Mouse (Mus musculus) embryonic facial prominence, embryonic 10.5 days (tissue): ENCODE data around the gene Atp5g3. TPM values are rescaled to one million over a fixed set of nuclear protein-coding genes. Genes with fewer than 3 reads are reported as not detected.

Source experiments
- DNase-seq: peaks from one replicate; pipeline ENCODE4 v3.0.0-alpha.2; 2017; ENCODE audit warnings: low spot score
- H3K27ac ChIP-seq: fragments of 300-500 bp; sonication (generic); replicated peaks from 2 replicates; pipeline ENCODE4 v1.5.1; 2016; ENCODE audit warnings: mild to moderate bottlenecking
- H3K27me3 ChIP-seq: fragments of 300-500 bp; sonication (generic); replicated peaks from 2 replicates; pipeline ENCODE4 v1.6.1; 2016; ENCODE audit warnings: low read depth, mild to moderate bottlenecking; ENCODE audit not compliant: poor library complexity, severe bottlenecking
- H3K36me3 ChIP-seq: fragments of 300-500 bp; sonication (generic); replicated peaks from 2 replicates; pipeline ENCODE4 v1.6.1; 2016; ENCODE audit warnings: mild to moderate bottlenecking, moderate library complexity
- H3K4me1 ChIP-seq: fragments of 300-500 bp; sonication (generic); 2 replicates; pipeline ENCODE4 v1.6.1; 2016
- H3K4me3 ChIP-seq: fragments of 300-500 bp; sonication (generic); 2 replicates; pipeline ENCODE4 v1.5.1; 2016; ENCODE audit warnings: mild to moderate bottlenecking, moderate library complexity
- H3K9me3 ChIP-seq: fragments of 300-500 bp; sonication (generic); 2 replicates; pipeline ENCODE4 v1.6.1; 2016; ENCODE audit warnings: mild to moderate bottlenecking
- WGBS: fragments of 180-500 bp; shearing (Covaris S2); methylation state at CpG from one replicate; pipeline ENCODE4 v1.1.7; 2016; 5-methylcytosine and 5-hydroxymethylcytosine counted together
- polyA plus RNA-seq: library from polyadenylated mRNA; unstranded; fragments of >200 nt; fragmentation: Nextera tagmentation; extraction: Ambion mirVana; gene quantifications from 2 replicates; pipeline ENCODE4 v1.2.1, GENCODE M21; 2016

The Atp5g3 gene
- polyA plus RNA-seq, result 851 and 858 TPM in 2 replicates

DNA sequence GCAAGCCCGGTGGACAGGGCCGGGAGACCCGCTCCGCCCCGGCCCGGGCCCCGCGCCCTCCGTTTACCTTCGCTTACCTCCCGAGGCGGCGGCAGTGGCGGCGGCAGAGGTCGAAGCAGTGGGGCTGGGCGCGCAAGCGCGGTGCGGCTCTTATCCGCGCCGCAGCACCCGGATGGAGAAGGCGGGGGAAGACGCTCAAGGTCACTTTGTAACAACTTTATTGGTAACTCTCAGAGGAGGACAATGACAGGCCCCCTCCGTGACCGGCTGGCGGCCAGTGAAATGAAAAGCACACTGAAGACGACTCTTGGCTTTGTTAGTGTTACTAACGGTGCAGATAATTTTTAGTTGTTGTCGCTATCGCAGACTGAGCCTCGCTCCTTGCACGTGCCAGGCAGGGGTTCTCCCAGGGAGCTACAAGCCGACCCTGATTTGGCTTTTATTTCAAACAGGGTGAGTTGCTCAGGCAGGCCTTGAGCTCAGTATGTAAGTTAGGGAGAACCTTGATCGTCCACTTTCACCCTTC, at the start of gene Atp5g3:
TSS of gene Atp5g3 (minus strand) at position 152 of the 526 bp plus-strand sequence.
- peak; percentile 94 for DNase-seq
- under 1% methylated on average over 38 of the region's 38 CpGs for WGBS

GRCm38 (mm10) chr2:73958342-73958741, 47.2 kb upstream of the Atp5g3 start:
- WGBS, result 79% methylated on average over 6 of the region's 6 CpGs
- no peaks in the 10 kb centered on the region for H3K36me3 ChIP-seq
- peaks cover 7% of the 10 kb centered on the region for H3K4me1 ChIP-seq
- H3K9me3 ChIP-seq, result no peaks in the 10 kb centered on the region
- H3K27me3 ChIP-seq, result 0 out of 2 replicates have a peak, but pooled peaks cover 8% of the 10 kb centered on the region
- no peak for DNase-seq
- no peak overlapping the region for H3K4me3 ChIP-seq
- no peak overlapping the region for H3K27ac ChIP-seq

More for the DNA sequence above, at the start of gene Atp5g3:
- Histone ChIP-seq H3K36me3 (peaks cover 37% of the 10 kb centered on the region), H3K27ac (peak within 1 kb of the TSS; percentile 99), H3K9me3 (no peaks in the 10 kb centered on the region), H3K4me3 (peak within 1 kb of the TSS; percentile 99), H3K27me3 (no peaks in the 10 kb centered on the region), H3K4me1 (peaks cover 14% of the 10 kb centered on the region)

DNA sequence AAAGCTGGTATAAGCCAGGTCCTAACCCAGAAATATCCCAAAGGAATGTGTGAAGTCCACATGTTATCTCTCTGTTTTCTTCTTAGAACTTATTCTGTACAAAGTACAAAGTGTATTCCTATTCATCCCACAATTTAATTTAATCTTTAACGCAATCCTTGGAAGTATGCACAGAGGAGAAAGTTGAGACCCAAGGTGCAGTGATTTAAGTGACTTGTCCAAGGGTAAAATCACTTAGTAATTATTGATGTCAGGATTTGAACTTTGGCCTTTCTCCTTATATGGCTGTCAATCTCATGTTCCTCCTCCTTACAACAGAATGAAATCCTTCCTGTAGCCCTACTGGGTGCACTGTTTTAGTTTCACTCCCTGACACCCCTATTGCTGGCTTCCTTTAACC, 42.5 kb upstream of the Atp5g3 start:
- 0 out of 2 replicates have a peak, but pooled peaks cover 8% of the 10 kb centered on the region for H3K27me3 ChIP-seq

GRCm38 (mm10) chr2:73952597-73953219, 41.6 kb upstream of the Atp5g3 start:
- whole genome bisulfite sequencing, result 47% methylated on average over 8 of the region's 8 CpGs
- 0 out of 2 replicates have a peak, but pooled peaks cover 4% of the 10 kb centered on the region for H3K27me3 ChIP-seq
- no peak overlapping the region for H3K4me3 ChIP-seq
- no peaks in the 10 kb centered on the region for H3K36me3 ChIP-seq
- DNase-seq, result peak; percentile 24
- H3K27ac ChIP-seq, result no peak overlapping the region
- peaks cover 20% of the 10 kb centered on the region for H3K4me1 ChIP-seq
- no peaks in the 10 kb centered on the region for H3K9me3 ChIP-seq

More for the DNA sequence above, 42.5 kb upstream of the Atp5g3 start:
- no peak for DNase-seq
- H3K4me1 ChIP-seq, result peaks cover 20% of the 10 kb centered on the region
- WGBS, result 74% methylated on average over 1 of the region's 1 CpGs
- H3K27ac ChIP-seq, result no peak overlapping the region
- H3K36me3 ChIP-seq, result no peaks in the 10 kb centered on the region
- H3K4me3 ChIP-seq, result no peak overlapping the region
- no peaks in the 10 kb centered on the region for H3K9me3 ChIP-seq

DNA sequence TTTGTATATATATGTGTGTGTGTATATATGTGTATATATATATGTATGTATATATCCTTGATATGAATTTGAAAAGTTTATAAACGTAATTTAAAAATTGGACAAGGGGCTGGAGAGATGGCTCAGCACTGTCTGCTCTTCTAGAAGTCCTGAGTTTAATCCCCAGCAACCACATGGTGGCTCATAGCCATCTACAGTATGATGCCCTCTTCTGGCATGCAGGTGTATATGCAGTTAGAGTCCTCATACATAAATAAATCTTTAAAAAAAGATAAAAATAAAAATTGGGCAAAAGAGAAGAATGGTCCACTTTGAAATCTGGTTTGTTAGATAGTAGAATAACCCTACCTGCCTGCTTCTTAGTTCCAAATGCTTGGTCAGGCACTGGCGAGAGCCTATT, 36.2 kb upstream of the Atp5g3 start:
- Histone ChIP-seq H3K36me3 (no peaks in the 10 kb centered on the region), H3K27me3 (no peaks in the 10 kb centered on the region), H3K27ac (no peak overlapping the region), H3K4me1 (peaks cover 4% of the 10 kb centered on the region), H3K4me3 (no peak overlapping the region), H3K9me3 (no peaks in the 10 kb centered on the region)
- WGBS, result 85% methylated on average over 2 of the region's 2 CpGs
- no peak for DNase-seq

GRCm38 (mm10) chr2:73943735-73944134, 32.6 kb upstream of the Atp5g3 start:
- no peak overlapping the region for H3K4me3 ChIP-seq
- H3K4me1 ChIP-seq, result no peaks in the 10 kb centered on the region
- no peak for DNase-seq
- H3K36me3 ChIP-seq, result no peaks in the 10 kb centered on the region
- H3K27me3 ChIP-seq, result no peaks in the 10 kb centered on the region
- no peaks in the 10 kb centered on the region for H3K9me3 ChIP-seq
- 90% methylated on average over 8 of the region's 8 CpGs for WGBS
- no peak overlapping the region for H3K27ac ChIP-seq

GRCm38 (mm10) chr2:73942844-73943243, 31.7 kb upstream of the Atp5g3 start:
- H3K4me3 ChIP-seq, result no peak overlapping the region
- 88% methylated on average over 3 of the region's 3 CpGs for WGBS
- no peak for DNase-seq
- H3K9me3 ChIP-seq, result no peaks in the 10 kb centered on the region
- H3K27me3 ChIP-seq, result no peaks in the 10 kb centered on the region
- H3K4me1 ChIP-seq, result no peaks in the 10 kb centered on the region
- no peaks in the 10 kb centered on the region for H3K36me3 ChIP-seq
- H3K27ac ChIP-seq, result no peak overlapping the region

DNA sequence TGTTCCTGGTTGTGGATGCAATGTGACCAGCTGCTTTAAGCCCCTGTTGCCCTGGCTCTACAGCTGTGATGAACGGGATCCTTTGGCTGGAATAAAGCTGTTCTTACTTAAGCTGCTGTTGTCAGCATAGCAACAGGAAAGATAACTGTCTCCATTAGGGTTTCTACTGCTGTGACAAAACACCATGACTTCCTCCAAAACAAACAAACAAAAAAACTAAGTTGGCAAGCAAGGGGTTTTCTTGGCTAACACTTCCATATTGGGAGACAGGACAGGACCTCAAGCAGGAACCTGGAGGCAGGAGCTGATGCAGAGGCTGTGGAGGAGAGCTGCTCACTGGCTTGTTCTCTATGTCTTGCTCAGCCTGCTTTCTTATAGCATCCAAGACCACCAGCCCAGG, 30.2 kb upstream of the Atp5g3 start:
- Histone ChIP-seq H3K27ac (no peak overlapping the region), H3K9me3 (0 out of 2 replicates have a peak, but pooled peaks cover 2% of the 10 kb centered on the region), H3K36me3 (no peaks in the 10 kb centered on the region), H3K27me3 (no peaks in the 10 kb centered on the region), H3K4me1 (no peaks in the 10 kb centered on the region), H3K4me3 (no peak overlapping the region)
- DNase-seq, result no peak
- 46% methylated on average over 1 of the region's 1 CpGs for WGBS

- Histone ChIP-seq H3K27ac (no peak overlapping the region), H3K4me3 (no peak overlapping the region), H3K9me3 (0 out of 2 replicates have a peak, but pooled peaks cover 2% of the 10 kb centered on the region), H3K4me1 (no peaks in the 10 kb centered on the region), H3K27me3 (no peaks in the 10 kb centered on the region), H3K36me3 (no peaks in the 10 kb centered on the region)
- DNase-seq, result no peak
- 88% methylated on average over 7 of the region's 7 CpGs for WGBS
These were observed 29.3 kb upstream of the Atp5g3 start for GRCm38 (mm10) chr2:73940471-73940870.

DNA sequence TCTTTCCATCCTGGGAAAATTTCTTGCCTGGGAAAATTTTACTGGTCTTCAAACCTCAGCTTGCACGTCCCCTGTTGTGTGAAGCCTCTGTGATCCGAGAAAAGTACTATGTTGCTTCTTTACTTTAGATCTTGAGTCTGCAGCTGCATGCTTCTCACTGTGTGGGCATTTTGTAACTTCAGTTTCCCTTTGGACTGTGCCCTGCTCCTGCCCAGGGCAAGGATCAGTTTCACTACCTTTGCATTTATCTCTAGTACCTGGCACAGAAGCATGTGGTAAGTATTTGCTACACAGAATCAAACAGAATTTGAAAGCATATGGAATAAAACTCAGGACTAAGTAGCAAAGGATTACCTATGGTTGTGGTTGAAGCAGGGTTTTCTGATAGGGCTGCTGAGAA, 27.8 kb upstream of the Atp5g3 start:
- Histone ChIP-seq H3K36me3 (no peaks in the 10 kb centered on the region), H3K9me3 (0 out of 2 replicates have a peak, but pooled peaks cover 2% of the 10 kb centered on the region), H3K27ac (no peak overlapping the region), H3K4me3 (no peak overlapping the region), H3K4me1 (no peaks in the 10 kb centered on the region), H3K27me3 (no peaks in the 10 kb centered on the region)
- WGBS, result 78% methylated on average over 2 of the region's 2 CpGs
- no peak for DNase-seq

- Histone ChIP-seq H3K4me1 (no peaks in the 10 kb centered on the region), H3K36me3 (no peaks in the 10 kb centered on the region), H3K27me3 (no peaks in the 10 kb centered on the region), H3K9me3 (0 out of 2 replicates have a peak, but pooled peaks cover 2% of the 10 kb centered on the region), H3K27ac (no peak overlapping the region), H3K4me3 (no peak overlapping the region)
- WGBS, result 90% methylated on average over 8 of the region's 8 CpGs
- DNase-seq, result no peak
These were observed 21.7 kb upstream of the Atp5g3 start for GRCm38 (mm10) chr2:73932676-73933313.

- Histone ChIP-seq H3K27ac (no peak overlapping the region), H3K4me1 (no peaks in the 10 kb centered on the region), H3K4me3 (no peak overlapping the region), H3K36me3 (no peaks in the 10 kb centered on the region), H3K27me3 (no peaks in the 10 kb centered on the region; the same call in 1 of the 2 replicates), H3K9me3 (no peaks in the 10 kb centered on the region)
- no peak for DNase-seq
These were observed 16.6 kb upstream of the Atp5g3 start for GRCm38 (mm10) chr2:73927711-73928110.

- 77% methylated on average over 3 of the region's 3 CpGs for WGBS
- no peak for DNase-seq
- H3K27ac ChIP-seq, result no peak overlapping the region
- no peaks in the 10 kb centered on the region; the same call in 1 of the 2 replicates for H3K27me3 ChIP-seq
- no peaks in the 10 kb centered on the region for H3K9me3 ChIP-seq
- H3K4me3 ChIP-seq, result no peak overlapping the region
- H3K36me3 ChIP-seq, result no peaks in the 10 kb centered on the region
- H3K4me1 ChIP-seq, result no peaks in the 10 kb centered on the region
These were observed 14.4 kb upstream of the Atp5g3 start for GRCm38 (mm10) chr2:73925539-73925938.
